Mouse (Mus musculus) adrenal gland, adult 18-20 months (tissue): ENCODE results near the gene Itga8. TPM values are rescaled to one million over a fixed set of nuclear protein-coding genes. Genes with fewer than 3 reads are reported as not detected.
A peak's percentile ranks its signal among the peaks of the same experiment; 100 is the strongest.

Experiments
- DNase-seq, 2 experiments: peaks; one replicate each; pipeline ENCODE4 v3.0.0; 2021 to 2022; ENCODE audit warnings: low spot score in 2 of 2
- total RNA-seq, 2 experiments: library from RNA; stranded (reverse); gene quantifications; 1 replicate in 1 of 2; 2 replicates in 1 of 2; pipeline ENCODE4 v1.2.3; 2021

Gene Itga8
- total RNA-seq, 2 experiments from 2014 or later: 17.2 to 17.9 TPM

DNA sequence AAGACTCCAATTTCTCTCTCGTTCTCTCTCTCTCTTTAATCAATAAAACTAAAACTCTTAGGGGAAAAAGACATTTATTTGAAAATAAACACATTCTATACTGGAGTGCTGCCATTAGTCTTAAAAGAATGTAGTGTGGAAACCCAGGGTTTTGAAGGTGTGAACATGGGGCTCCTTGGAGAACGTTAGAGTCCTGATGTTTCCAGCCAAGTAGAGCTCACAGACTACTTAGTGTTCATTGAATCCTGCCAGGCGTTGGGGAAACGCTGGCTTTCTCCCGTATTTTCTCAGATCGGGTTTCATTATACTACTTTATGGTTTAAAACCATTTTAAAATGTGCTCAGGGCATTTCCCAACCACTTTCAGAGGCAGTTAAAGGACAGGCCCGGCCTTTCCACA is 103.0 kb downstream of the Itga8 start:
- no peak for DNase-seq

DNA sequence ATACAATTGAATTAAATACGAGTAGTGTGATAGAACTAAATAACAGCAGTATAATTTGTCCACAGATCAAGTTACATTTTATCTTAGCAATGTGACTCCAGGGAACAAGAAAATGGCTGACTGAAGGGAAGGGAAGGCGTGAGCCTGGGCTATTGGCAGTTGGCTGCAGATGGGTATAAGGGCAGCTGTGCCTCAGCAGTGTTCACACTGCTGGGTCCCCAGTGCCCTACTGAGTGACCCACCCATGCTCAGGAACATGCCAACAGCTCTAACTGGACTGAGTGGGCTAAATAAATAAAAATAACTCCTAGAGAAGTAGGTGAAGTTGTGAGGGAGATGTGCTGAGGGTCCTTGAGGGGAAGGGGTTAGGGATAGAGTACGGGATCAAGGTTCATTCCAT is 103.5 kb downstream of the Itga8 start:
- DNase-seq: no peak

DNA sequence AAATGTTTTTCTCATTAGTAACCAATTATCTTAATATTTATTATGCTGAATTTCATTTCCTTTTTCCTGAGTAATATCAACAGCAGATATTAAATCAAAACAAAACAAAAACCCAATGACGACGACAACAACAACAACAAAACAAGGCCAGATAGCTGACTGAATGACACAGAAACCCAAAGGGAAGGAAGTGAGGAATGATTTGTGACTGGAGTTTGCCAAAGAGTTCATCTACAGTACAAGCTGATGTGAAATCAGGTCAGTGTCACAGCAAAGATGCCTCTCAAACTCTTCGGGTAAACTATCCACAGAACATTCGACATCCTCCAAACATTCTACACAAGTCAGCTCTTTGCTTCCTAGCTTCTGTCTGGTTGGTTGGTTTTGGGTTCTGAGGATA is 104.0 kb downstream of the Itga8 start:
- no peak for DNase-seq

- DNase-seq: no peak
These were observed 112.7 kb downstream of the Itga8 start for GRCm38 (mm10) chr2:12189026-12189425.

DNA sequence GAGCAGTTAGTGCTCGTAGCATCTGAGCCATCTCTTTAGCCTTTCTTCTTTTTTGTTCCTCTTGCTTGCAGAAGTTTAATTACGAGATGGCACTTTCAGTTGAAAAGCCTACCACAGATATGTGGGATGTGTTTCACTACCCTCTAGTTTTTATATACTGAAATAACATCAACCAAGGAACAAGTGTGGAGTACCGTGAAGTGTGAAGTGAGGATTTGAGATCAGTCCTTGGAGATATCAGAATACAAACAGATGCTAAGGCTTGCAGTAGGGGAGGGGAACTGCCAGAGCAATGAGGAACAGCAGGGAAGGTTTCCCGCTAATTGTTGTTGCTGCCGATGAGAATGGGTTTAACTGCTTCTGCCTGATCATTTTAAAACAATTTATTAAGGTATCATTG is 114.1 kb downstream of the Itga8 start:
- DNase-seq: no peak

DNA sequence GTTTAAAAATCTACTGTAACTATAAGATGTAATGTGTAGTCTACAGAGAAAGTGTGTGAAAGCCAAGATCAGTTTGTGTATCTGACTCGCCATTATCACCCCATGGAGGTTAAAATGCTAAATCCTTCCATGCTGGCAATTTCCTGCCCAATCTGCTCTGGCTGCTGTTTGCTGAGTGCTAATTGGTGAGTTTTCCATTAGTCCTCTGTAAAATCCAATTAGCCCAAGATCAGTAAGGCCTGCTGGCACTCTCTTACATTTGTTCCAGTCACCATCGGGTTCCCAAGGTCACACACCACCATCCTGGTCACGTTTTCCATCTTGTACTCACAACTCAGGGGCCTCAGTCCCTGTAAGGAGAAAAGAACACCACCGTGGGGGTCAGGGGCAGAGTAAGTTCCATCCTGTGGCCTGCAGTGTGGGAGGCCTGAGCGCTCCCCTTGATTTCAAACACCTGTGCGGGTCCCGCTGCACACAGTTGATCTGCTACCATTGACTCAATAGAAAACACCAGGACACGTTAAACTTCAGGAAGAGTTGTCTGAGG is 119.2 kb downstream of the Itga8 start:
- DNase-seq: no peak

DNA sequence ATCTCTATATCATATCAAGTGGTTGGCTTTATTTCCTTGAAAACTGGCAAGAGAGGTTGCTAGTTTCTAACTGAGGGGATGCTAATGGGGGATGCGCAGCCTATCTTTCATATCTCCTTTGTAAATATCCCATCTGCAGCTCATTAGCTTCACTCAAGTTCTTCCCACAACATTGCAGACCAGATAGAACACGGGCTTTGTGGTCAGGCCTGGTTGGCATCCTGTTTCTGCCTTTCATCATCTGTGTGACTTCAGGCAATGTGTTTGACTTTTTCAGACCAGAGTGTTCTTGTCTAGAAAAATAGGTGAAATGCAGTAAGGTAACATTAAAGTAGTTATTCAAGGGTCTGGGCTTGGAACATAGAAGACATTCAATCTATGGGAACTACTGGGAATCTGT is 121.1 kb downstream of the Itga8 start:
- no peak for DNase-seq

- no peak for DNase-seq
These were observed 126.8 kb downstream of the Itga8 start for GRCm38 (mm10) chr2:12174722-12175427.

GRCm38 (mm10) chr2:12170221-12170620 is 131.5 kb downstream of the Itga8 start:
- DNase-seq: no peak

DNA sequence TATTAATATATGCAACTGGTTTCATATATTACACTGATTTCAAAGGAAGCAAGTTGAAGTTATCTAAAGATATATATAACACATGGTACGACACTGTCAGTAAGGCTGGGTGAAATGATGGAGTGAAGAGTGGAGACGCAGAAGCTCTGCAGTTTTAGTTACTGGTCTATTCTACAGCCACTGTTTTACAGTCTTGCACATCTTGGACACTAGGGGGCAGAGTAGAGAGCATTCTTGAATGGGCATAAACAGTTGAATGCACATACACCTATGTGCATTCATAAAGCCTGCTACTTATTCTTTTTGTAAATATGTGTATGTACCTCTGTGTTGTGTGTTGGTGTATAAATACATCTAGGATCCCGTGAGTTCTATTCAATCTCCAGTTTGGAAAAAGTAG is 141.2 kb downstream of the Itga8 start:
- DNase-seq: peak in 1 of 2 experiments; percentile 47

GRCm38 (mm10) chr2:12157001-12157400 is 144.7 kb downstream of the Itga8 start:
- no peak for DNase-seq

- DNase-seq: no peak
These were observed 145.3 kb downstream of the Itga8 start for GRCm38 (mm10) chr2:12156401-12156800.

DNA sequence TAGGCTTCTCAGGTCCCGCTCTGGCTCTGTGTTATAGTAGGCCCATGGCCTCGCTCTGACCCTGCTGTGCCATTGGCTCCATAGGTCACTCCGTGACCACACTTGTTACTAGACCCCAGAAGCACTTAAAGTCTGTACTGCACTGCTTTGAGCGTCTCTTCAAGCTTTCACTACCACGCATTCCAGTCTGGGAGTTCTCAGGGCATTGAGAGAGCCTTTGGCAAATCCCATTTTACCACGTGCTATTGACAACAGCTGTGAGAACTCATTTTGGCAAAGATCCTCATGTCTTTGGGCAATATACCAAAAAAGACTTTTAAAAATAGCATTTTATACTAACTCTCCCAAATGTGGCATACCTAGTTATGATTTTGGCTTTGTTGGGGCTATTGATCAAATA is 147.0 kb downstream of the Itga8 start:
- no peak for DNase-seq

DNA sequence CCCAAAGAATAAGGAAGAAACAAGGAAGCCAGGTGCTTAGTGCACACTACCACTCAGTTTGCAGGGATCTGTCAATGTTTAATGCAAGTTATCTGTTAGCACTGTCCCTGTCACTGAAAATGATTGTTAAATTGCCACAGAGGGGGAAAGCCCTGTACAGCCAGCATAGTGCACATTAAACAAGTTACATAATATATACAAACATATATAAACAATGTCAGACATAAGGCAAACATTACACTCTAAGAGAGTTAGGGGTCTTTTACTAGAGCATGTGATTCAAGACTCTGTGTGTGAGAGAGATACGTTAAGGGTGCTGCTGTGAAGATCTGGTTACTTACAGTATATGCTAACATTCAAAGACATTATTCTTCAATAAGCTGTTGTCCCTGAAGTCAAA is 148.2 kb downstream of the Itga8 start:
- no peak for DNase-seq

DNA sequence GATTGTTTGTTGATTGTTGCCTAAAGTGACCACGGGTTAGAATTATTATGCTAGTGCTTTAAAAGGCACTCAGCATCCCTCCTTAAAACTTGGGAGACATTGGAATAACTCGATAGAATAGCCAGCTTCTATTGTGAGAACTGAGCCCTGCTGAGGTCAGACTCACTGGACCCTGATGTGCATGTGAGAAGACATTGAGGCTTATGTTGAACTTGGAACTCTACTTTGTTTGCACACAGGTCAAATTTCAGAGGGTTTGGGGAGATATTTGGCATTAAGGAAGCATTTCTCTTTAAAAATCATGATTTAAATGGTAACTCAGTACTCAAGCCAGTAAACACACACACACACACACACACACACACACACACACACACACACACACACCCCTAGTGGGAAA is 153.8 kb downstream of the Itga8 start:
- DNase-seq: no peak

GRCm38 (mm10) chr2:12146612-12147011 is 155.1 kb downstream of the Itga8 start:
- no peak for DNase-seq

DNA sequence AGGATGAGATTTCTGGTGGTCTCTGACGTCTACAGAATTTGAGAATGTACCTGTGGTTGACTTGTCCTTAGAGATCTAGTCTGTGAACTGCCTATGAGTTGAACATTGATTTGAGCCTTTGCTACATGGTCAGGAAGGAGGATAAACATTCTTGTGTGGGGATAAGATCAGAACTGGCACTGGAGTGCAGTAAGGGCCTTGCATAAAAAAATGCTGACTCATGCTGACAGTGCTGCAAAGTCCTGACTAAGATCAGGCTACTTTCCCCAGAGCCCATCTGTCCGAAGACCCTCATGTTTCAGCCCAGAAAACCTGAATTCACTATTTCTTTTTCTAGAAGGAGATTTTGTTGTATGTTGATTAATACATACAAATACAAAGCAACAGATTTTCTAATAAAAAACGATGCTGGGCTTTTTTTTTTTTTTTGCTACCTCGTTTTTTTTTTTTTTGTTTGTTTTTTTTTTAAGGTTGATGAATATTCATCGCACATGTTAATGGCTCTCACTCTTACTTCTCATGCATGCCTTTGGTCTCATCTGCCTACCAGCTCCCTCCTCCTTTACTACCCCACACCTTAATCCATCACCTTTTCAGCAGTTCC is 162.9 kb downstream of the Itga8 start:
- no peak for DNase-seq

GRCm38 (mm10) chr2:12126580-12126979 is 175.1 kb downstream of the Itga8 start:
- DNase-seq: no peak

GRCm38 (mm10) chr2:12115479-12115878 is 186.2 kb downstream of the Itga8 start:
- DNase-seq: no peak

DNA sequence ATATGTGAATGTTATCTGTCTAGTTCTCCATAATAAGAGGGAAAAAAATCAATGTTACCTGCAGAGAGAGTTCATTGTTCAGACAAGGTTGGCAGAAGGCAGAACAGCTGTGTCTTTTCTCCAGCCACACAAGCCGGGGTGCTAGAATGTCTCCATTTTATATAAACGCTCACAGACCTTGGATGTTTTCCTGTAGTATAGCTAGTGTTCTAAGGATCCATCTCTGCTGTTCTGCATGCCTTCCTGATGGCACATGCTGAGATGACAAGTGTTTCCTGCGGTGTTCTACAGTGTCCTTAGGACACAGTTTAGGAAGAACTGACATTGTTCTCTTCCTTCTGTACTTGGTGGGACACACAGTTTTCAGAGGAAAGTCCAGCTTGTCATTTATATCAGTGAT is 192.4 kb downstream of the Itga8 start:
- no peak for DNase-seq

- DNase-seq: no peak
These were observed 193.4 kb downstream of the Itga8 start for GRCm38 (mm10) chr2:12108306-12108705.

DNA sequence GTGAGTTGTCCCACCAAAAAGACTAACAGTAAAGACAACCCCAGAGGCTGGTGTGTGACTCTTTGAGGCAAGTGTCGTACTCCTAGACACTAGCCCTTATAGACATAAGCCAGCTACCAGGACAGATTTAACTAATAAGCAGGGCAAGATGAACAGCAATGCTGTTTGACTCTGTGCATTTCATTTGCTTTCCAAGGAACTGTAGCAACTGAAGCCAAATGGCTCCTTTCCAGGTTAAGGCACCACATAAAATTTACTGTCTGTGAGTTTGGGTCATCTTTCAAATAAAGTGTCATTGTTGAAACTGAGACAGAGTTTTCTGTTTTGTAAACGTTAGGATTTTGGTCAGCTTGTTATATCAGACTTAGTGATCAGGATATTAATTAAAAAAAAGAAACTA is 194.5 kb downstream of the Itga8 start:
- DNase-seq: no peak

DNA sequence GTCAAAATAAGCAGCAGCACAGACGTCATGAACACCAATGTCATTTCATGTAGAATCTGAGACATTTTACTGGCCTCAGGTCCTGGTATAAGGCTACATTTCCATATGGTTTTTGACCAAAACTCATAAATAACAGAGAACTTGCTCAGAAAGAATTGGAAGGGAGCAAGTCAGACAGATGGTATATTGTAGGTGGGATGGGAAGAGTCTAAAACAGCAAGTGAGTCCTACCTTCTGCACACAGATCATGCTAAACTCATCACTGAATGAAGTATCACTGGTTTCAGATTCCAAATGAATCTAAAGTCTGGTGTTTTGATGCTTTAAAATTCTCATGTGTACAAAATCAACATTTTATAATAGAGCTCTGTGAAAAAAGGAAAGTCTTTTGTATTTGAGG is 198.5 kb downstream of the Itga8 start:
- no peak for DNase-seq
